Mouse (Mus musculus) ZHBTc4 (cell line): ENCODE measurements at regions not wholly inside any gene's neighbourhood (a gene's known extent, or its start where the extent isn't known, plus 50 kb on each side); places are given as distances from the start of the nearest gene placed in this dataset.
A peak's percentile ranks its signal among the peaks of the same experiment; 100 is the strongest.

Experiments used
- DNase-seq: peaks from one replicate; pipeline ENCODE4 v3.0.0-alpha.2; 2011; ENCODE audit warnings: low read depth, low spot score

- DNase-seq = peak; percentile 39
These were observed 98.3 kb downstream of the Foxb1 start for GRCm38 (mm10) chr9:69662394-69662793.

GRCm38 (mm10) chr9:69658276-69658675 lies 102.5 kb downstream of the Foxb1 start:
- DNase-seq = no peak

DNA sequence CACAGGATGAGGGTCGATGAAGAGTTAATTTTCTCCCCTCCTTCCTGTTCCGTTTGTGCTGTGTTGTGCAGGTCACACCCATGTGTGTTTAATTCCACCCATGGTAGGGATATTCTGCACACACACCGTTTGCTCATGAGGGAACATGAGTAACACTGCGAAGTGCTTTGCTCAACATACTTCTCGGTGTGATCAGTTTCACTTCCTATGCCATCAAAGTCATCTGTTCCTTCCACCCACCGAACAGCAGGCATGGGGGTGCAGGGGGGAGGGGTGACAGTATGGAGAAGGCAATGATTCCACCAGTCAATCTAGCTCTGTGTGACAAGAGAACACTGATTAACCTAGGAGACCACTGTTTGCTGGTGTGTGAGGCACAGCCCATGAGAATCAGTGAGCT lies 104.7 kb downstream of the Foxb1 start:
- no peak for DNase-seq

DNA sequence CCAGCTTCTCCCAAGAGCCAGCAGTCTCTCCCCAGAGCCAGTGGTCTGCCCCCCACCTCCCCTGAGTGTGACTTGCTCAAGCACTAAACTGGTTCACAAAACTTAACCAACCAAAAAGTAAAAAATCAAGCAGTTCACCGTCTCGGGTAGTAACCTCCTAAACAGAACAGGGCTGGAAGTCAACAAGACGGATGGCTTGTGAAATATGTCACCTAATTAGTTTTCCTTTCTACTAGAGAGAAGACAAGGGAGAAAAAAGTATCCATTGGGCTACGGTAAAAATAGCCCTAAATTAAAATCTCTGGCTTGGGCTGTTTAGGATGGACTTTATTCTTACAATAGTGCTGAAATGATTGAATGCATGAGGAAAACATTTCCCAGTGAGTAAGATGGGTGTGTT lies 108.6 kb downstream of the Foxb1 start:
- no peak for DNase-seq

GRCm38 (mm10) chr9:69651608-69652007 lies 109.1 kb downstream of the Foxb1 start:
- DNase-seq = no peak

DNA sequence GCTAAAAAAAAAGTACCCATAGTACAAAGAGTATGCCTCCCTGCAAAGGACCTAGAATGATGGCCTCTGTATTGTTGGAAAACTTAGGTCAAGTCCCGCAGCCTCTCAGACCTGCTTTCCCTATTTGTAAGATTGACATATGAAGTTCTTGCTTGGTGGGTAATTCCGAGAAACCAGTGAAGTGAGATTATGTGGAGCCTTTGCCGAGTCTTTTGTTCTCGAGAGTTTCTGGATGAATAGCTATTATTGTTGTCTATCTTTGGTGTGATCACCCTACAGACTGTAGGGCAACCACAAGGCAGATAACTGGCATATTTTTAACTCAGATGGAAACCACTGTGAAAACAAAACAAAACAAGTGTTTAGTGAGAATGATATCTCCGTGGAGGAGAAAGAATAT lies 118.1 kb downstream of the Foxb1 start:
- DNase-seq = no peak

DNA sequence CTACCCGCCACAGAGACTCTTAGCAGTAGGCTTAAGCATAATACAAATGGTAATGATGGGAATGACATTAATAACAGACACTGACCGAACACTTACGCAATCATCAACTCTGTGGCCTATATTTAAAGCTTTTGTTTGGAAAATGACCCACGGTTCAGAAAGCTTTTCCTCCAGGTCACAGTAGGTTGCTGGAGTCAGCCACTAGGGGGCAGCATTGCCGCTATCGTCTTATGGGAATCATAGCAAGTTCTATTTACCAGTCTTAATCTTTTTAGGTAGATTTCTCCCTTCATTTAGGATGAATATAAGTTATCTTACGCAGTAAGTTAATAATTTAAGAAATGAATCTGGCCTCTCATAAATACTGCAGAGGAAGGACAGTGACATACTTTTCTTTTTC lies 137.4 kb downstream of the Foxb1 start:
- DNase-seq = peak; percentile 77

DNA sequence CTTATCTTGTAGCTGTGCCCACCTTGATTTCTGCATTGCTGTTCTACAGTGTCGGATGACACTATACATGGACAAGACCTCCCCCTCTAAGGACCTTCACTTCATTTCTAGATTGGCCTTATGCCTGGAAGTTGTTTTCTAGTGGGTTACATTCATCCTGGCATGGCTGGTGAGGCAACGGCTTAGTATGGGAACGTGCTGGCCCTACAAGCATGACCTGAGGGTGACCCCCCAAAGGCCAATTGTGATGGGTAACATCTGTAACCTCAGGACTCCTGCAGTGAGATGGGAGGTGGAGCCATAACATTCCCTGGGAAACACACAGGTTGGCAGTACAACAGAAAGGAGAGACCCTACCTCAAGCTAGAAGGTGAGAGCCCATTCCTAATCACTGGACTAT lies 139.7 kb downstream of the Foxb1 start:
- DNase-seq = no peak

DNA sequence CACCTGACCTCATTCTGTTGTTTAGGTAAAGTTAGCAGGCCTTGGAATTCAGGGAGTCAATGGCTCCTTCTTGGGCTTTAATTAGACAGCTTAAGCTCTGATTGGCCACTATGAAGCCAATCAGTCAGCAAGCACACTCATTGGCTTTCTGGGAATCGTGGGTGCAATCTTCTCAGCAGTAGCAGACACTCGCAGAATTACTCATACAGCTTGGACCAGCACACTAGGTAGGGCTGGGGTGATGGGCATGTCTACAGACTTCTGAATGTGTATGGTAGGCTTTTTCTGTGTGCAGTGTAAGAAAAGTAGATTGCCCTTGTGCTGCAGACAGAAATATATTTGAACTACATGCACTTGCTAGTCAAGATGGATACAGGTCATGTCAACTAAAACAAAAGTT lies 143.4 kb downstream of the Foxb1 start:
- DNase-seq = no peak

GRCm38 (mm10) chr9:69597472-69597871 lies 144.1 kb downstream of the Anxa2 start:
- DNase-seq = no peak

GRCm38 (mm10) chr9:69592329-69593062 lies 139.1 kb downstream of the Anxa2 start:
- no peak for DNase-seq

- DNase-seq = no peak
These were observed 135.4 kb downstream of the Anxa2 start for GRCm38 (mm10) chr9:69588846-69589245.

- DNase-seq = no peak
These were observed 133.7 kb downstream of the Anxa2 start for GRCm38 (mm10) chr9:69587096-69587495.

- DNase-seq = peak; percentile 60
These were observed 127.8 kb downstream of the Anxa2 start for GRCm38 (mm10) chr9:69581236-69581635.

DNA sequence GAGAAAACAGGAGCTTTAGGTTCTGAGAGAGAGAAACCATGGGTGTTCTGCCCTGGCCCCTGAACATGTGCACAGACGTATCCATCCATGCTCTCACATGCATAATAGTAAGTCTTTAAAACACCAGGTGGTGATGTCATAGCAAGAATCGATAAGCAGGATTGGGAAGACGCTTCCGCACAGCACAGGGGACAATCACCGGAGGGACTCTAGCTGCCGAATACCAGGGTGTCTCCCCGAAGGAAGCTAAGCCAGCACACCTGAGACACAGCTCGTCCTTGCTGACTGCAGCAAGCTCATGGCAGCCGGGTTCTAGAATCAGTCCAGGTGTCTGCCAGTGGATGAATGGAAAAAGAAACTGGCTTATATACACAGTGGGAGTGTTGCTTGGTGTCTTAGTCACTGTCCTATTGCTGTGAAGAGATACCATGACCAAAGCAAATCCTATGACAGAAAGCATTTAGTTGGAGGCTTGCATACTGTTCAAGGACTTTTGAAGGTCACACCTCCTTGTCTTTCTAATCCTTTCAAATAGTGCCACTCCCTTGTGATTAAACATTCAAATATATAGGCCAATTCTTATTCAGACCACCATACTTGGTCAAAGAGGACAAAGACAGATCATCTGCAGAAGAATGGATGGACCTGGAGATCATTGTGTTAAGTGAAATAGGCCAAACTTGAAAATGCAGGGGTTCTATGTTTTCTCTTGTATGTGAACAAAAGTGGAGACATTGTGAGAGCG lies 124.4 kb downstream of the Anxa2 start:
- peak; percentile 66 for DNase-seq

DNA sequence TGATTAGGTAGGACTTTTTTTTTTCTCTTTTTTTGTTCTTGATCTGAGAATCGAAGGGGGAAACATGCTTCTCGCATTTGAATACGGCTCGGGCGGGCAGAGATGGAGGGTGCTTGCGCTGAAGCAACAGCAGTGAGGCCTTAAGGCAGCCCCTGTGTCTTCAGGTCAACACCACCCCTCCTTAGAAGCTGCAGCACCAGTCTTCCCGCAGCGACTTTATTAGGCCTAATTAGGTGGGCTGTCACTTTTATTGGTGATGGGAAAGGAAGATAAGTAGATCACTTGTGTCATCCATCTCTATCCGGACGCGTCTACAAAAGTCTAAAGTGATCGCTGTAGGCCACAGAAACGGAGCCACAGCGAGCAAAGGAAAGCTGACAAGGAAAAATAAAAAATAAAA lies 122.0 kb downstream of the Anxa2 start:
- DNase-seq = no peak

DNA sequence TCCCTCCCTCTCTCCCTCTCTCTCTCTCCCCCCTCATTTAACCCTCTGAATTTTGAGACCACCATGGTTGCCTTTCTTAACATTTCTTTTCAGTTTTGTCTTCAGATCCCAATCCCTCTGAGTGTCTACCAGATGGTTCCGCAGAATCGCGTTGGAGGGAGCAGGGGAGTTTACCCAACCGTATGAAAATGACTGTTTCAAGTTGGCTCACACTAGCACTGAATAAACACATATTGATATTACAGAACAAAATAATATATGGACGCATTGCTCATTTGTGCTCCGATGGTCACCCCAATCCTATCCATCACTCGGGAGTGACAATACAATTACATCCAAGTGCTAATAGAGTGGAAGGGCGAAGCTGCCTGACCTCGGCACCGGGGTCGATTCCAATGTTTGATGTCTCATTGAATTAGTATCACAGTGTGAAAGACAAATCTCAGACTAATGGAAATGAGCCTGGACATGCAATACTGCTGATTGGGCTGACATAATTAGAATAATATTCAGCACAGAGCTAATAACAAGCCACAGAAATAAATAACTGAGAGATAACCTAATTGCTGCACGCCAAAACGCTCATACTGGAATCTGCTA lies 115.3 kb downstream of the Anxa2 start:
- no peak for DNase-seq

GRCm38 (mm10) chr9:69568222-69568621 lies 114.8 kb downstream of the Anxa2 start:
- no peak for DNase-seq

- no peak for DNase-seq
These were observed 113.6 kb downstream of the Anxa2 start for GRCm38 (mm10) chr9:69566996-69567395.

GRCm38 (mm10) chr9:69543241-69543640 lies 89.8 kb downstream of the Anxa2 start:
- DNase-seq = no peak
